Mouse (Mus musculus) spleen, adult 2 months (tissue): Measurements from ENCODE around the gene Dnm2.

Source experiments
- CTCF ChIP-seq: fragments of 200-500 bp; IDR thresholded peaks from 2 replicates; pipeline ENCODE4 v1.5.1; 2011; ENCODE audit warnings: mild to moderate bottlenecking, inconsistent platforms; ENCODE audit not compliant: insufficient read depth, insufficient read length, insufficient replicate concordance; ENCODE audit errors: extremely low read depth
- POLR2A ChIP-seq: fragments of 200-500 bp; IDR thresholded peaks from 2 replicates; pipeline ENCODE4 v1.6.1; 2011; ENCODE audit warnings: low read depth, low read length, inconsistent platforms

- TF ChIP-seq CTCF = no peak
- no peak for TF ChIP-seq POLR2A
These were observed 31.7 kb downstream of the Dnm2 start for GRCm38 (mm10) chr9:21456246-21456929.
